Mouse (Mus musculus): ENCODE measurements around the gene Prpf6.

Gene Prpf6

DNA sequence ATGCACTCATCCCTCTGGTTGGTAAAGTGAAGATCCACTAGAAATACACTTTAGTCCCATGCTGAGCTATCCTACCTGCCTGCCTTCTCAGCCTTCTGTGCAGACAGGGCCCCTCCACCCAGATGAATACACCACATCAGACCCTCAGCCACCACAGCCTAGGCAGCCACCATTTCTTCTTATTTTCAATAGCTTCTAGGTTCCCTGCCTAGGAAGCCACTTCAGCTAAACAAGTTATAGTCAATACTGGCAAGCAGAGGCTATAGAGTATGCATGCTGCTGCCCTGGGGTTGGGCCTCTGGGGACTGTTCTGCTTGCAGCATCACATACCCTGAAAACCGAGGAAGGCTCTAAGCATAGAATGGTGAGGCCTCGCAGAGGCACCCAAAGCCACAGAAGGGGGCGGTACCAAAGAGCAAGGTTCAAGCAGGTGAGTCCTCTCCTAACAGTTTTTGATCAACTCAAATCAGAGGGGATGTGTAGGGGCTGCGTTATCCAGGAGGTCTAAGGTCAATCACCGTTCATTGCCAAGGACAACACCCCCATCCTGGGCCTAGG is at the start of gene Prpf6:
Gene Prpf6, plus strand, starts transcription at position 341 of the 558 bp plus-strand sequence.
- in situ Hi-C loops (cut with MboI, MseI) = no loop called here

DNA sequence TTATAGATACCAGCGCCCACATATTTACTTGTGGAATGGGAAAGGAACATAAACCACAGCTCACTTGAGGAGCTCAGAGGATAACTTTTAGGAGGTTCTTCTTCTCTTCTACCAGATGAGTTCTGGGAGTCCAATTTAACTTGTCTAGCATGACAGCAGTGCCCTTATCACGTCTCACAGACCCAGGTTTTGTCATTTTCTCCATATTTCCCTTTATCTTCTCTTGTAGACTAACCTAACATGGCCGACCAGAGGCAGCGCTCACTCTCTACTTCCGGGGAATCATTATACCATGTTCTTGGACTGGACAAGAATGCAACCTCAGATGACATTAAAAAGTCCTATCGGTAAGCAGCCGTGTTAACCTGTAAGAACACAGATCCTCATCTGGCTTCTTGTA is 45.5 kb upstream of the Prpf6 start:
- in situ Hi-C loops (cut with MboI, MseI) = no loop called here

- in situ Hi-C loops (cut with MboI, MseI) = no loop called here
These were observed 43.4 kb upstream of the Prpf6 start for GRCm38 (mm10) chr2:181548227-181548626.

- in situ Hi-C loops (cut with MboI, MseI) = no loop called here
These were observed 43.0 kb upstream of the Prpf6 start for GRCm38 (mm10) chr2:181548682-181549081.

- in situ Hi-C loops (cut with MboI, MseI) = no loop called here
These were observed 41.4 kb upstream of the Prpf6 start for GRCm38 (mm10) chr2:181550233-181550632.

GRCm38 (mm10) chr2:181553772-181554171 is 37.9 kb upstream of the Prpf6 start:
- in situ Hi-C loops (cut with MboI, MseI) = no loop called here

GRCm38 (mm10) chr2:181567338-181567737 is 24.3 kb upstream of the Prpf6 start:
- in situ Hi-C loops (cut with MboI, MseI) = no loop called here

DNA sequence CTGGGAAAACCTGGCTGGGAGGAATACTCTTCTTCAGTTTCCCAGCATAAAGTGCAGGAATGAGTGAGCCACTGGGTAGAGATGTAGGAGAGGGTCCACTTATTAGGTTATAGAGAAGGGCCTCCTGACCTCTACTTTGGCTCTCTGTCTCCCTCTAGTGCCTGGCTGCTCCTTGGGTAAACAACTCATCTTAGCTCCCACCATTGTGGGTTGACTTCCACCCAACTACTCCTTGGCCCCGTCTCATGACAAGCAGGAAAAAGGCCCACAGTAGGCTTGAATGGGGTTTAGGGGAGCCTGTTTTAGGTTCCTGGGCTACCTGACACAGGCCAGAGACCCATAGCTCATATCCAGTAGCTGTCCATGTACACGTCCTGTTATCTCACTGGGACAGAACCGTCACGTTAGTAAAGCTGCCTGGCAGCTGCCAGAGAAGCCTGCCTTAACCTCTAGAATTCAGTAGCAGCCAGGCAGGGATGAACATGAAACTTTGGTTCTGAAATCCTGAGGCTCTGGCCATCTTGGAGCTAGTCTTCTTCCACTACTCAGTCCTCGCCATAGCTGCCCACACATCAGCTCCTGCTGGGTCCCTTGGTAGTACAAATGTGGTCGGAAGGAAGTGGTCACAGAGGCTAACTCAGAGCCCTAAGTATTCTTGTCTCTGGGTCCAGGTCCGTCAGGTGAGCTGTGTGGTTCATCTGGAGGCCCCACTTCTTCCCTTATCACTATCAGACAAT is 23.2 kb upstream of the Prpf6 start:
- in situ Hi-C loops (cut with MboI, MseI) = no loop called here

- in situ Hi-C loops (cut with MboI, MseI) = loop anchor here (10.0 kb wide), 1 partner anchor 155 kb away; no protein-coding TSS in a partner anchor
These were observed 21.8 kb upstream of the Prpf6 start for GRCm38 (mm10) chr2:181569856-181570255.

DNA sequence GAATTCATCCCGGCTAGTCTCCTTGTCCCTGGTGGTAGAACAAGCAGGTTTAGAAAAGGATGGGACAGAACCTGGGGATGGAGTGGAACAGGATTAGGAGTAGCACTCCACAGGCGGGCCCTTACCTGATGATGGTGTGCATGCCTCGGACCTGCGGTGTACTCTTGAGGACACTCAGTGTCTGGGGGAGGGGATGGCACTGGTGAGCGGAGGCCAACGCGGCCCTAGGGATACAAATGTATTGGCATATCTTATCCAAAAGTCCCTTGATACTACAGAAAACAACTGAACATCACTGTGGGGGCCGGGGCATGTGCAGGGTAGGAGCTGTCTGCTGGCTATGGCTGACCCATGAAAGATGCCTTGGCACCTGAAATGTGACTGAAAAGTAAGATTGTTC is 21.3 kb upstream of the Prpf6 start:
- in situ Hi-C loops (cut with MboI, MseI) = loop anchor here (10.0 kb wide), 1 partner anchor 156 kb away; no protein-coding TSS in a partner anchor

DNA sequence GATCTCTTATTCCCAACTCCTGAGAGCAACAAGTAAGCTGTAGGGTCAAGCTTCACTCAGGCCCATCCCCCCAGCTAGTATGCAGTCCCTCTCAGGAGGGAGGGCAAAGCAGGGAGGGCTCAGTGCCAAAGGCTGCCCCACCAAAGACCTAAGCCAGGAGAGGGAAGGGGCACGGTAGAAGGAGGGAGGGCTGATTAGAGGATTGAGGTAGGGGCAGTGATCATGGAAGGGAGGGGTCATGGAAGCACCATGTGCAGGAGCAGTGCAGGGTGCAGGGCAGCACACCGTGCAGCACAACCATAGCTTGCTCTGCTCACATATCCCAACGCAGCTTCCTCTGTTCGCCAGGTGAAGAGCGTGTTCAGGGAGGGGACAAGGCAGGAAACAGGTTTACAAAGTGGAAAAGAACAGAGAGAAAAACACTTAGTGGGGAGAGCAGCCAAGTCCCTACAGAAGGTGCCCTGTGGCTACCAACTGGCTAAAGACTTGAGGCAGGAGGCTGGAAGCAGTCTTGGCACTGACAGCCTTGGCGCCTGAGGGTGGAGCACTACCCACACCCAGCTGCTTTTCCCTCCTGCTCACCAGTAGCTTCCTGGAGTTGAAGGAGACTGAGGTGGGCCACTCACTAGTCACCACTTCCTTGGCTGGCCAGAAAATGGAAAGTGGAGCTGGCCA is 20.6 kb upstream of the Prpf6 start:
- in situ Hi-C loops (cut with MboI, MseI) = loop anchor here (10.0 kb wide), 1 partner anchor 156 kb away; no protein-coding TSS in a partner anchor

GRCm38 (mm10) chr2:181571941-181572670 is 19.6 kb upstream of the Prpf6 start:
- in situ Hi-C loops (cut with MboI, MseI) = loop anchor here (10.0 kb wide), 1 partner anchor 157 kb away; no protein-coding TSS in a partner anchor

GRCm38 (mm10) chr2:181572921-181573920 is 18.4 kb upstream of the Prpf6 start:
- in situ Hi-C loops (cut with MboI, MseI) = loop anchor here (10.0 kb wide), 1 partner anchor 158 kb away; no protein-coding TSS in a partner anchor

GRCm38 (mm10) chr2:181573961-181574360 is 17.7 kb upstream of the Prpf6 start:
- in situ Hi-C loops (cut with MboI, MseI) = loop anchor here (10.0 kb wide), 1 partner anchor 159 kb away; no protein-coding TSS in a partner anchor

DNA sequence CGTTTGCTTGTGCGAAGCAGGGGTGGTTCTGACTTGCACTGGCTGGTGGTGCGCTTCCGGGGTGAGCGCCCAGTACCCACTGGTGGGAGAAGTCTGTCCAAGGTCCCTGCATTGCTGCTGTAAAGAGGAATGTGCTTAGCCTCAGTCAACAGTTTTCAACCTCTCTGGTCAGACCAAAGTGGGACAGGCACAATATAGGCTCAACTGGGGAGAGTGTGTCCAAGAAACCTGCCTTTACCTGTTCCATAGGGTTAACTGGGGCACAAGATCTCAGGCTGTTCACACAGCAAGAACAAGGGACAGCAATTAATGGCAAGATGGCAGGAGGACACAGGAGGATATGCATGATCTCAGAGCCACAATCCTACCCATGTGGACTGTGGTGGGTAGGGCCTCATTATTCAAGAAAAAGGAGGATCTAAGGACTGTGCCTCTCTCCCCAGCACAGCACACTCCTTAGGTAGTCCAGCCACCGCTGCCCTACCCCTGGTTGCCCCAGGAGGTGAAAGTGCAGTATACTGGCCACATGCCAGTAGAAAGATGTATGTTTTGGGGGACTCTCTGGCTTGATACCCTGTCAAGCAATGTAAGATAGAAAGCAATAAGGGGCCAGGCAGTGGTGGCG is 16.6 kb upstream of the Prpf6 start:
- in situ Hi-C loops (cut with MboI, MseI) = loop anchor here (10.0 kb wide), 1 partner anchor 160 kb away; no protein-coding TSS in a partner anchor

GRCm38 (mm10) chr2:181576613-181577012 is 15.1 kb upstream of the Prpf6 start:
- in situ Hi-C loops (cut with MboI, MseI) = loop anchor here (10.0 kb wide), 1 partner anchor 162 kb away; no protein-coding TSS in a partner anchor

GRCm38 (mm10) chr2:181577126-181577525 is 14.5 kb upstream of the Prpf6 start:
- in situ Hi-C loops (cut with MboI, MseI) = loop anchor here (10.0 kb wide), 1 partner anchor 162 kb away; no protein-coding TSS in a partner anchor

DNA sequence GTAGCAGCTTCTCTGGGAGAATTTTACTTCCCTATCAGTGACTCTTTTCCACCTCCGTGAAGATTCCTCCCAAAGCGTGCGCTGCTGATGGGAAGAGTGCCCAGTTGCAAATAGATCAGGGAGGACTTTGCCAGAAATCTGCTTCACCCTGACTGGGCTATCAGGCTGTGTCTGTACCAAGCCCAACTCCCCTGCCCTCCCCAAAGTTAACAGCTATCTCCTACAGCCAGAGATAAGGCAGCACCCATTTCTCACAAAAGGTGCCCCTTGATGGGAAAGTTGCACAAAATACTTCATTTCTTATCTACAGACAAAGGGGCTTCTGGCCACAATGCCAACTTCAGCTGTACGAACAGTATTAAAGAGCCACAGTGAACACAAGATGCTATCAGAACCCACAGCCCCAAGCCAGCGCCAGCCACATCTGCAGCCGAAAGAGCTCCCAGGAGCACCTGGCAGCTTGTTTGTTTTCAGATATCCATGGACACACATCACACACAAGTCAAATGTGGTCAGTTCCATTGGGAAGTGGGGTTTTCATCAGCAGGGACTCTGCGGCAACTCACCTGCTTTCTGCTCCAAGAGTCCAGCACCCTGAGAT is 13.6 kb upstream of the Prpf6 start:
- in situ Hi-C loops (cut with MboI, MseI) = loop anchor here (10.0 kb wide), 1 partner anchor 163 kb away; no protein-coding TSS in a partner anchor

All from T-helper 2 cell (primary cell).